In genomic region chr12:112091054-112091453, GRCm38 (mm10) we compare ENCODE assay signal across 9 mouse cellular contexts. TPM values are rescaled to one million over a fixed set of nuclear protein-coding genes. Genes with fewer than 3 reads are reported as not detected.
DNase-seq lines count a peak whose midpoint lies in the region; ATAC-seq and TF ChIP-seq lines count a peak whose summit lies in the region.
"Had no signal": no experiment of that assay in that cellular context is flagged by ENCODE, and none has a peak within 500 bp of the region (broad histone marks: within the 10 kb centered on the region; RNA-seq: fewer than 3 reads in every experiment).

No protein-coding gene starts in this region.

- H3K27ac ChIP-seq in forebrain, embryonic 10.5 days: no peak overlapping the region
- no peak overlapping the region for H3K27ac ChIP-seq in heart, embryonic 15.5 days
- H3K27ac ChIP-seq in kidney, postnatal 0 days: no peak overlapping the region
- H3K27ac ChIP-seq in limb, embryonic 14.5 days (replicated peaks; ENCODE audit: low read depth, low read length): no peak overlapping the region
- H3K27ac ChIP-seq in neural tube, embryonic 11.5 days (ENCODE audit: low read depth, low read length): no peak overlapping the region
- H3K27ac ChIP-seq: liver, embryonic 15.5 days had no signal

- H3K27me3 ChIP-seq in forebrain, embryonic 10.5 days (ENCODE audit: poor library complexity, severe bottlenecking): peaks cover 18% of the 10 kb centered on the region
- H3K27me3 ChIP-seq in heart, embryonic 15.5 days: peaks cover 23% of the 10 kb centered on the region
- no peaks in the 10 kb centered on the region for H3K27me3 ChIP-seq in kidney, postnatal 0 days (ENCODE audit: insufficient read depth, low read length)
- H3K27me3 ChIP-seq in limb, embryonic 14.5 days (ENCODE audit: control insufficient read depth, insufficient read depth, low read length): no peaks in the 10 kb centered on the region
- no peaks in the 10 kb centered on the region for H3K27me3 ChIP-seq in neural tube, embryonic 11.5 days (ENCODE audit: control insufficient read depth, insufficient read depth, low read length)

- 0 out of 2 replicates have a peak, but pooled peaks have one; percentile 53 for ATAC-seq in heart, embryonic 15.5 days (replicated peaks; ENCODE audit: insufficient number of reproducible peaks, insufficient read depth, low FRiP score, low read depth)
- ATAC-seq in kidney, postnatal 0 days (replicated peaks; ENCODE audit: low FRiP score, low read depth): no peak
- ATAC-seq in limb, embryonic 14.5 days (ENCODE audit: low FRiP score, low read depth): peak; percentile 63; the same call in 1 of the 2 replicates
- ATAC-seq in neural tube, embryonic 11.5 days (ENCODE audit: insufficient read depth, low FRiP score, low TSS enrichment): no peak

- H3K4me1 ChIP-seq in forebrain, embryonic 10.5 days: peaks cover 6% of the 10 kb centered on the region
- peaks cover 8% of the 10 kb centered on the region; the same call in 1 of the 2 replicates for H3K4me1 ChIP-seq in heart, embryonic 15.5 days (replicated peaks)
- no peaks in the 10 kb centered on the region for H3K4me1 ChIP-seq in kidney, postnatal 0 days (replicated peaks; ENCODE audit: insufficient read depth, low read length)
- H3K4me1 ChIP-seq in limb, embryonic 14.5 days (ENCODE audit: control insufficient read depth, insufficient read depth, low read length): peaks cover 6% of the 10 kb centered on the region
- no peaks in the 10 kb centered on the region for H3K4me1 ChIP-seq in neural tube, embryonic 11.5 days (ENCODE audit: control insufficient read depth, insufficient read depth, low read length)
- H3K4me1 ChIP-seq: liver, embryonic 15.5 days had no signal

- peak; percentile 86 for TF ChIP-seq CTCF in brain, embryonic 14.5 days (IDR thresholded peaks at IDR 0.05; ENCODE audit: borderline replicate concordance, extremely low read depth, insufficient read depth, insufficient read length)
- TF ChIP-seq CTCF in kidney, postnatal 0 days (IDR thresholded peaks at IDR 0.05; ENCODE audit: low read depth): peak; percentile 85

- H3K9me3 ChIP-seq in forebrain, embryonic 10.5 days: no peaks in the 10 kb centered on the region
- H3K9me3 ChIP-seq in heart, embryonic 15.5 days (replicated peaks): no peaks in the 10 kb centered on the region
- no peaks in the 10 kb centered on the region for H3K9me3 ChIP-seq in kidney, postnatal 0 days (replicated peaks; ENCODE audit: low read length)
- H3K9me3 ChIP-seq in limb, embryonic 14.5 days (ENCODE audit: control insufficient read depth, low read length): no peaks in the 10 kb centered on the region
- H3K9me3 ChIP-seq in neural tube, embryonic 11.5 days (ENCODE audit: control insufficient read depth, low read length): no peaks in the 10 kb centered on the region
- H3K9me3 ChIP-seq: liver, embryonic 15.5 days had no signal

- H3K9ac ChIP-seq in heart, embryonic 15.5 days: no peak overlapping the region
- H3K9ac ChIP-seq in kidney, postnatal 0 days (ENCODE audit: low read depth, low read length): no peak overlapping the region
- H3K9ac ChIP-seq in limb, embryonic 14.5 days (ENCODE audit: low read depth, low read length, severe bottlenecking): peak overlapping the region; percentile 36; the same call in 1 of the 2 replicates
- no peak overlapping the region for H3K9ac ChIP-seq in neural tube, embryonic 11.5 days (ENCODE audit: low read length)
- H3K9ac ChIP-seq: liver, embryonic 15.5 days had no signal

- 5% methylated on average over 12 of the region's 12 CpGs for WGBS in forebrain, embryonic 10.5 days
- WGBS in heart, embryonic 15.5 days: 6% methylated on average over 12 of the region's 12 CpGs
- 7% methylated on average over 12 of the region's 12 CpGs for WGBS in kidney, postnatal 0 days
- WGBS in limb, embryonic 14.5 days: 7% methylated on average over 12 of the region's 12 CpGs
- WGBS in neural tube, embryonic 11.5 days: 6% methylated on average over 12 of the region's 12 CpGs

- H3K36me3 ChIP-seq in forebrain, embryonic 10.5 days (replicated peaks): no peaks in the 10 kb centered on the region
- no peaks in the 10 kb centered on the region for H3K36me3 ChIP-seq in heart, embryonic 15.5 days
- H3K36me3 ChIP-seq in kidney, postnatal 0 days (ENCODE audit: insufficient read depth, low read length): no peaks in the 10 kb centered on the region
- no peaks in the 10 kb centered on the region for H3K36me3 ChIP-seq in limb, embryonic 14.5 days (ENCODE audit: control insufficient read depth, insufficient read depth, low read length)
- no peaks in the 10 kb centered on the region for H3K36me3 ChIP-seq in neural tube, embryonic 11.5 days (ENCODE audit: control insufficient read depth, insufficient read depth, low read length)
- H3K36me3 ChIP-seq: liver, embryonic 15.5 days had no signal

- peak; percentile 83 for DNase-seq in ES-CJ7 (ENCODE audit: low read depth, low spot score)
- DNase-seq in brain, embryonic 14.5 days (ENCODE audit: low read depth): peak; percentile 89
- peak; percentile 63 for DNase-seq in forebrain, embryonic 10.5 days (ENCODE audit: extremely low spot score, low spot score)
- DNase-seq in kidney, postnatal 0 days (ENCODE audit: low spot score): peak; percentile 88
- peak; percentile 83 for DNase-seq in limb, embryonic 14.5 days (ENCODE audit: low spot score)
- peak; percentile 61 for DNase-seq in neural tube, embryonic 11.5 days (ENCODE audit: low spot score)
- DNase-seq in thymus, postnatal 25 days: peak; percentile 49

- peak overlapping the region; percentile 28; the same call in 1 of the 2 replicates for H3K4me2 ChIP-seq in heart, embryonic 15.5 days
- H3K4me2 ChIP-seq in kidney, postnatal 0 days (ENCODE audit: low read length): no peak overlapping the region
- H3K4me2 ChIP-seq in limb, embryonic 14.5 days (replicated peaks; ENCODE audit: low read depth, low read length, severe bottlenecking): peak overlapping the region; percentile 39
- H3K4me2 ChIP-seq in neural tube, embryonic 11.5 days (ENCODE audit: low read depth): no peak overlapping the region
- H3K4me2 ChIP-seq: liver, embryonic 15.5 days had no signal

- TF ChIP-seq POLR2A in brain, embryonic 14.5 days (IDR thresholded peaks at IDR 0.05; ENCODE audit: borderline replicate concordance, extremely low read depth, insufficient read depth, insufficient read length, poor library complexity, severe bottlenecking): no peak
- no peak for TF ChIP-seq POLR2A in limb, embryonic 14.5 days (IDR thresholded peaks at IDR 0.05; ENCODE audit: borderline replicate concordance, extremely low read depth, insufficient read depth, insufficient read length)

- no peak overlapping the region for H3K4me3 ChIP-seq in forebrain, embryonic 10.5 days
- no peak overlapping the region for H3K4me3 ChIP-seq in heart, embryonic 15.5 days
- no peak overlapping the region for H3K4me3 ChIP-seq in kidney, postnatal 0 days (replicated peaks; ENCODE audit: low read depth, low read length)
- H3K4me3 ChIP-seq in limb, embryonic 14.5 days (replicated peaks; ENCODE audit: low read length): no peak overlapping the region
- no peak overlapping the region for H3K4me3 ChIP-seq in neural tube, embryonic 11.5 days (ENCODE audit: low read depth, low read length)
- H3K4me3 ChIP-seq: liver, embryonic 15.5 days had no signal

RNA-seq across cellular contexts. Expression of gene Aspg, which starts 15.4 kb away (rescaled TPM):
- 0.36 and 0.97 TPM in 2 replicates for polyA plus RNA-seq in brain, embryonic 14.5 days (2012; rRNA removed)
- polyA plus RNA-seq in forebrain, embryonic 10.5 days (2016; fragmentation: Nextera tagmentation; extraction: Ambion mirVana): 1.3 and 2.0 TPM in 2 replicates
- polyA plus RNA-seq in heart, embryonic 15.5 days (2015; fragmentation: Nextera tagmentation; extraction: Ambion mirVana): 0.34 and 0.45 TPM in 2 replicates
- 2.2 and 2.3 TPM in 2 replicates for polyA plus RNA-seq in kidney, postnatal 0 days (2015; fragmentation: Nextera tagmentation; extraction: Ambion mirVana)
- 4.7 and 6.1 TPM in 2 replicates for polyA plus RNA-seq in limb, embryonic 14.5 days (2012; rRNA removed)
- 2.1 and 2.5 TPM in 2 replicates for polyA plus RNA-seq in limb, embryonic 14.5 days (2014; fragmentation: Nextera tagmentation; extraction: Ambion mirVana)
- polyA plus RNA-seq in neural tube, embryonic 11.5 days (2014; fragmentation: Nextera tagmentation; extraction: Ambion mirVana): 0.69 and 0.73 TPM in 2 replicates

RNA-seq across cellular contexts. Expression of gene Kif26a, which starts 55.0 kb away (rescaled TPM):
- 35.8 and 47.3 TPM in 2 replicates for polyA plus RNA-seq in brain, embryonic 14.5 days (2012; rRNA removed)
- polyA plus RNA-seq in forebrain, embryonic 10.5 days (2016; fragmentation: Nextera tagmentation; extraction: Ambion mirVana): 3.8 and 4.4 TPM in 2 replicates
- polyA plus RNA-seq in heart, embryonic 15.5 days (2015; fragmentation: Nextera tagmentation; extraction: Ambion mirVana): 2.4 and 3.1 TPM in 2 replicates
- polyA plus RNA-seq in kidney, postnatal 0 days (2015; fragmentation: Nextera tagmentation; extraction: Ambion mirVana): 2.2 and 2.7 TPM in 2 replicates
- polyA plus RNA-seq in limb, embryonic 14.5 days (2012; rRNA removed): 21.6 and 29.1 TPM in 2 replicates
- 6.2 and 7.0 TPM in 2 replicates for polyA plus RNA-seq in limb, embryonic 14.5 days (2014; fragmentation: Nextera tagmentation; extraction: Ambion mirVana)
- 2.0 and 2.8 TPM in 2 replicates for polyA plus RNA-seq in neural tube, embryonic 11.5 days (2014; fragmentation: Nextera tagmentation; extraction: Ambion mirVana)

Comparison
In these comparisons a context has a peak if more than half of its experiments do, and no peak if none do; other contexts are left out.
1. ATAC-seq: peak in heart, embryonic 15.5 days (single experiment) and limb, embryonic 14.5 days (single experiment); none in kidney, postnatal 0 days (single experiment) and neural tube, embryonic 11.5 days (single experiment).
2. H3K4me2 ChIP-seq: peak in heart, embryonic 15.5 days (single experiment) and limb, embryonic 14.5 days (single experiment); none in kidney, postnatal 0 days (single experiment) and neural tube, embryonic 11.5 days (single experiment).
3. Peak in every context shown above with its lines, with median percentiles within 50 percentile points of each other: DNase-seq.